Mouse (Mus musculus) CH12.LX (cell line): ENCODE measurements at regions not wholly inside any gene's neighbourhood (a gene's known extent, or its start where the extent isn't known, plus 50 kb on each side); places are given as distances from the start of the nearest gene placed in this dataset.

Experiments used
- CTCF ChIP-seq, 2 experiments: IDR thresholded peaks in 1 of 2; conservative IDR thresholded peaks in 1 of 2; 2 replicates each; pipeline ENCODE4 v1.5.1; 2011 to 2012; ENCODE audit warnings: low read depth in 2 of 2, low read length in 2 of 2, improper control_type of control experiment in 1 of 2, inconsistent platforms in 1 of 2, mild to moderate bottlenecking in 1 of 2, moderate library complexity in 1 of 2
- EP300 ChIP-seq: IDR thresholded peaks from 2 replicates; pipeline ENCODE4 v1.6.1; 2011; ENCODE audit warnings: low read length, improper control_type of control experiment
- ETS1 ChIP-seq: conservative IDR thresholded peaks from 2 replicates; pipeline ENCODE4 v1.6.1; 2012; ENCODE audit warnings: low read depth, mild to moderate bottlenecking, inconsistent platforms, low read length, improper control_type of control experiment, moderate library complexity
- JUN ChIP-seq: IDR thresholded peaks from 2 replicates; pipeline ENCODE4 v1.6.1; 2011; ENCODE audit warnings: low read depth, mild to moderate bottlenecking, low read length, improper control_type of control experiment, moderate library complexity; ENCODE audit not compliant: insufficient read depth
- JUND ChIP-seq: conservative IDR thresholded peaks from 2 replicates; pipeline ENCODE4 v1.6.1; 2011; ENCODE audit warnings: low read depth, low read length, improper control_type of control experiment
- MAFK ChIP-seq: IDR thresholded peaks from 2 replicates; pipeline ENCODE4 v1.6.1; 2011; ENCODE audit warnings: low read length, improper control_type of control experiment; ENCODE audit not compliant: insufficient replicate concordance
- MAX ChIP-seq: IDR thresholded peaks from 2 replicates; pipeline ENCODE4 v1.6.1; 2011; ENCODE audit warnings: low read length, improper control_type of control experiment
- POLR2A ChIP-seq: IDR thresholded peaks from 2 replicates; pipeline ENCODE4 v1.6.1; 2011; ENCODE audit warnings: low read depth, mild to moderate bottlenecking, improper control_type of control experiment, low read length
- POLR2AphosphoS2 ChIP-seq: IDR thresholded peaks from 2 replicates; pipeline ENCODE4 v1.6.1; 2011; ENCODE audit warnings: low read depth, low read length, improper control_type of control experiment
- RCOR1 ChIP-seq: conservative IDR thresholded peaks from 2 replicates; pipeline ENCODE4 v1.6.1; 2012; ENCODE audit warnings: low read depth, mild to moderate bottlenecking, inconsistent platforms, low read length, improper control_type of control experiment
- SIN3A ChIP-seq: IDR thresholded peaks from 2 replicates; pipeline ENCODE4 v1.6.1; 2012; ENCODE audit warnings: low read length, improper control_type of control experiment, inconsistent platforms
- TCF12 ChIP-seq: IDR thresholded peaks from 2 replicates; pipeline ENCODE4 v1.6.1; 2014; ENCODE audit warnings: low read depth, mild to moderate bottlenecking, inconsistent platforms, low read length, improper control_type of control experiment

DNA sequence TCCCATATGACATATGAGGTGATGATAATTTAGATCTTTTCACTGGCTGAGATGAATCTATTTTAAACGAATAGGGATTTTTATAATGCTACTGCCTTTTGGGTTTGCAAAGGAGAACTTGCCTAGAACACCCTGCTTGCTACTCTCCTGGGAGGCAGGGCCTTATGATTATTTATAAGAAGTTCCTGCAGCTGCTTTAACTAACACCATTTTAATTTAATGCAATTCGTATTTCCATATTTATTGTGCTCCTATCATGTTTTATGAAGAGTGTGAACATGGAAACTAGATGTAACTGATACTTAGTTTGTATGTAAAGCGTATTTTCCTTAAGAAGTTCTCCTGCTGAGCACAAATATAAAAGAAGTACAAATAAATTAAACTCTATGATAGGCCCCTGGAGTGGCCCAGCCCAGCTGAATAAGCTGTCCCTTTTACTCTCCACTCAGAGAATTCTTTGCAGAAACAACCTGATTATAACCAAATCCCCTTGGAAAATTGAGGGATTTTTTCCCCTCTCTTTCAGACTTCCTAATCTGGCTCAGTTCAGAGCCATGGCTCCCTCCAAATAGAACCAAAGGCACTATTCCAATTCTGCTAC, 1039.4 kb downstream of the Sorcs3 start:
- TF ChIP-seq MAX: no peak
- no peak for TF ChIP-seq JUN
- TF ChIP-seq SIN3A: no peak
- no peak for TF ChIP-seq POLR2A
- no peak for TF ChIP-seq TCF12
- no peak for TF ChIP-seq JUND
- no peak for TF ChIP-seq POLR2AphosphoS2
- no peak for TF ChIP-seq MAFK
- no peak for TF ChIP-seq ETS1
- TF ChIP-seq CTCF (conservative IDR thresholded peaks at IDR 0.05 in 1 of 2, IDR thresholded peaks at IDR 0.05 in 1 of 2; ENCODE audit: low read depth in 2 of 2, low read length in 2 of 2): no peak
- TF ChIP-seq RCOR1: no peak
- TF ChIP-seq EP300: no peak
